Mouse (Mus musculus) limb, embryonic 12.5 days (tissue): Measurements from ENCODE around the gene Gm37240. TPM values are rescaled to one million over a fixed set of nuclear protein-coding genes. Genes with fewer than 3 reads are reported as not detected.

Experiments
- ATAC-seq: fragments of 200-750 bp; cut with Nextera tagmentation; 2 replicates; pipeline ENCODE4 v1.8.0; 2017; ENCODE audit warnings: low read depth, moderate TSS enrichment; ENCODE audit not compliant: insufficient number of reproducible peaks, insufficient read depth, low FRiP score, low TSS enrichment
- H3K27ac ChIP-seq: fragments of 300-500 bp; sonication (generic); 2 replicates; pipeline ENCODE4 v1.5.1; 2016; ENCODE audit warnings: mild to moderate bottlenecking, moderate library complexity
- H3K27me3 ChIP-seq: fragments of 300-500 bp; sonication (generic); 2 replicates; pipeline ENCODE4 v1.6.1; 2016; ENCODE audit warnings: mild to moderate bottlenecking, moderate library complexity
- H3K36me3 ChIP-seq: fragments of 300-500 bp; sonication (generic); 2 replicates; pipeline ENCODE4 v1.6.1; 2016; ENCODE audit warnings: mild to moderate bottlenecking, moderate library complexity
- H3K4me1 ChIP-seq: fragments of 300-500 bp; sonication (generic); replicated peaks from 2 replicates; pipeline ENCODE4 v1.6.1; 2016
- H3K4me2 ChIP-seq: fragments of 300-500 bp; sonication (generic); 2 replicates; pipeline ENCODE4 v1.6.1; 2016; ENCODE audit warnings: mild to moderate bottlenecking, moderate library complexity
- H3K4me3 ChIP-seq: fragments of 300-500 bp; sonication (generic); replicated peaks from 2 replicates; pipeline ENCODE4 v1.5.1; 2016; ENCODE audit warnings: mild to moderate bottlenecking
- H3K9ac ChIP-seq: fragments of 300-500 bp; sonication (generic); replicated peaks from 2 replicates; pipeline ENCODE4 v1.6.1; 2016; ENCODE audit warnings: mild to moderate bottlenecking, moderate library complexity
- H3K9me3 ChIP-seq: fragments of 300-500 bp; sonication (generic); 2 replicates; pipeline ENCODE4 v1.6.1; 2016; ENCODE audit warnings: mild to moderate bottlenecking, moderate library complexity
- WGBS: fragments of 180-500 bp; shearing (Covaris S2); methylation state at CpG from one replicate; pipeline ENCODE4 v1.1.7; 2016; 5-methylcytosine and 5-hydroxymethylcytosine counted together
- polyA plus RNA-seq: library from polyadenylated mRNA; unstranded; fragments of >200 nt; fragmentation: Nextera tagmentation; extraction: Ambion mirVana; gene quantifications from 2 replicates; pipeline ENCODE4 v1.2.1, GENCODE M21; 2016

Gm37240 gene
- polyA plus RNA-seq, 1 experiment from 2014 or later, result 3.4 TPM

- ATAC-seq, result no peak
- H3K27ac ChIP-seq, result no peak overlapping the region
- H3K4me3 ChIP-seq, result no peak overlapping the region
- no peaks in the 10 kb centered on the region for H3K36me3 ChIP-seq
- WGBS, result 89% methylated on average over 7 of the region's 7 CpGs
- H3K9ac ChIP-seq, result no peak overlapping the region
- H3K9me3 ChIP-seq, result no peaks in the 10 kb centered on the region
- H3K4me1 ChIP-seq, result no peaks in the 10 kb centered on the region; the same call in 1 of the 2 replicates
- no peaks in the 10 kb centered on the region for H3K27me3 ChIP-seq
- no peak overlapping the region for H3K4me2 ChIP-seq
These were observed 770.3 kb downstream of the Gm37240 start for GRCm38 (mm10) chr3:85117014-85117413.

GRCm38 (mm10) chr3:85115959-85116543, 771.3 kb downstream of the Gm37240 start:
- Histone ChIP-seq H3K4me2 (no peak overlapping the region), H3K27ac (no peak overlapping the region), H3K4me3 (no peak overlapping the region), H3K36me3 (no peaks in the 10 kb centered on the region), H3K4me1 (no peaks in the 10 kb centered on the region; the same call in 1 of the 2 replicates), H3K27me3 (no peaks in the 10 kb centered on the region), H3K9ac (no peak overlapping the region), H3K9me3 (no peaks in the 10 kb centered on the region)
- WGBS, result 63% methylated on average over 7 of the region's 7 CpGs
- no peak for ATAC-seq

GRCm38 (mm10) chr3:85113565-85113964, 773.8 kb downstream of the Gm37240 start:
- no peak overlapping the region for H3K27ac ChIP-seq
- H3K36me3 ChIP-seq, result no peaks in the 10 kb centered on the region
- H3K4me2 ChIP-seq, result no peak overlapping the region
- H3K9me3 ChIP-seq, result no peaks in the 10 kb centered on the region
- H3K4me1 ChIP-seq, result no peaks in the 10 kb centered on the region; the same call in 1 of the 2 replicates
- H3K27me3 ChIP-seq, result no peaks in the 10 kb centered on the region
- H3K4me3 ChIP-seq, result no peak overlapping the region
- ATAC-seq, result no peak
- 88% methylated on average over 1 of the region's 1 CpGs for WGBS
- no peak overlapping the region for H3K9ac ChIP-seq

- ATAC-seq, result no peak
- 63% methylated on average over 4 of the region's 4 CpGs for WGBS
- no peaks in the 10 kb centered on the region for H3K36me3 ChIP-seq
- no peaks in the 10 kb centered on the region for H3K9me3 ChIP-seq
- H3K27me3 ChIP-seq, result no peaks in the 10 kb centered on the region
- H3K4me3 ChIP-seq, result no peak overlapping the region
- no peaks in the 10 kb centered on the region; the same call in 1 of the 2 replicates for H3K4me1 ChIP-seq
- H3K9ac ChIP-seq, result no peak overlapping the region
- no peak overlapping the region for H3K27ac ChIP-seq
- no peak overlapping the region for H3K4me2 ChIP-seq
These were observed 776.6 kb downstream of the Gm37240 start for GRCm38 (mm10) chr3:85110762-85111161.

- Histone ChIP-seq H3K4me1 (no peaks in the 10 kb centered on the region; the same call in 1 of the 2 replicates), H3K9me3 (no peaks in the 10 kb centered on the region), H3K27me3 (no peaks in the 10 kb centered on the region), H3K36me3 (no peaks in the 10 kb centered on the region), H3K27ac (no peak overlapping the region), H3K4me2 (no peak overlapping the region), H3K4me3 (no peak overlapping the region), H3K9ac (no peak overlapping the region)
- ATAC-seq, result no peak
- WGBS, result 69% methylated on average over 2 of the region's 2 CpGs
These were observed 778.1 kb downstream of the Gm37240 start for GRCm38 (mm10) chr3:85109221-85109620.

- no peak for ATAC-seq
- no peaks in the 10 kb centered on the region; the same call in 1 of the 2 replicates for H3K4me1 ChIP-seq
- H3K27ac ChIP-seq, result no peak overlapping the region
- H3K4me2 ChIP-seq, result no peak overlapping the region
- no peak overlapping the region for H3K4me3 ChIP-seq
- 85% methylated on average over 3 of the region's 3 CpGs for WGBS
- H3K9ac ChIP-seq, result no peak overlapping the region
- H3K9me3 ChIP-seq, result no peaks in the 10 kb centered on the region
- no peaks in the 10 kb centered on the region for H3K36me3 ChIP-seq
- no peaks in the 10 kb centered on the region for H3K27me3 ChIP-seq
These were observed 778.9 kb downstream of the Gm37240 start for GRCm38 (mm10) chr3:85108396-85108795.

- WGBS, result 59% methylated on average over 11 of the region's 11 CpGs
- no peak for ATAC-seq
- H3K27ac ChIP-seq, result no peak overlapping the region
- H3K4me2 ChIP-seq, result no peak overlapping the region
- H3K27me3 ChIP-seq, result no peaks in the 10 kb centered on the region
- no peak overlapping the region for H3K4me3 ChIP-seq
- H3K9ac ChIP-seq, result no peak overlapping the region
- H3K9me3 ChIP-seq, result no peaks in the 10 kb centered on the region
- H3K36me3 ChIP-seq, result no peaks in the 10 kb centered on the region
- H3K4me1 ChIP-seq, result no peaks in the 10 kb centered on the region
These were observed 780.4 kb downstream of the Gm37240 start for GRCm38 (mm10) chr3:85106956-85107355.

- Histone ChIP-seq H3K4me2 (no peak overlapping the region), H3K4me1 (no peaks in the 10 kb centered on the region), H3K4me3 (no peak overlapping the region), H3K27ac (no peak overlapping the region), H3K27me3 (no peaks in the 10 kb centered on the region), H3K9me3 (no peaks in the 10 kb centered on the region), H3K9ac (no peak overlapping the region), H3K36me3 (no peaks in the 10 kb centered on the region)
- 20% methylated on average over 5 of the region's 5 CpGs for WGBS
- no peak for ATAC-seq
These were observed 783.0 kb downstream of the Gm37240 start for GRCm38 (mm10) chr3:85104301-85104700.

- Histone ChIP-seq H3K36me3 (no peaks in the 10 kb centered on the region), H3K9me3 (no peaks in the 10 kb centered on the region), H3K27me3 (no peaks in the 10 kb centered on the region), H3K4me3 (no peak overlapping the region), H3K4me1 (no peaks in the 10 kb centered on the region), H3K4me2 (no peak overlapping the region), H3K27ac (no peak overlapping the region), H3K9ac (no peak overlapping the region)
- no peak for ATAC-seq
- WGBS, result 67% methylated on average over 21 of the region's 21 CpGs
These were observed 806.3 kb downstream of the Gm37240 start for GRCm38 (mm10) chr3:85080882-85081558.

- Histone ChIP-seq H3K4me2 (no peak overlapping the region), H3K9me3 (no peaks in the 10 kb centered on the region), H3K36me3 (no peaks in the 10 kb centered on the region), H3K4me1 (no peaks in the 10 kb centered on the region), H3K27me3 (no peaks in the 10 kb centered on the region), H3K4me3 (no peak overlapping the region), H3K27ac (no peak overlapping the region), H3K9ac (no peak overlapping the region)
- ATAC-seq, result no peak
- WGBS, result 51% methylated on average over 7 of the region's 7 CpGs
These were observed 823.2 kb downstream of the Gm37240 start for GRCm38 (mm10) chr3:85064113-85064512.

GRCm38 (mm10) chr3:85060153-85060552, 827.2 kb downstream of the Gm37240 start:
- Histone ChIP-seq H3K27me3 (no peaks in the 10 kb centered on the region), H3K9me3 (no peaks in the 10 kb centered on the region), H3K9ac (no peak overlapping the region), H3K4me3 (no peak overlapping the region), H3K4me1 (no peaks in the 10 kb centered on the region), H3K4me2 (no peak overlapping the region), H3K27ac (no peak overlapping the region), H3K36me3 (no peaks in the 10 kb centered on the region)
- ATAC-seq, result no peak
- WGBS, result 87% methylated on average over 7 of the region's 7 CpGs

- Histone ChIP-seq H3K27me3 (no peaks in the 10 kb centered on the region), H3K4me1 (no peaks in the 10 kb centered on the region), H3K27ac (no peak overlapping the region), H3K4me3 (no peak overlapping the region), H3K9ac (no peak overlapping the region), H3K4me2 (no peak overlapping the region), H3K9me3 (no peaks in the 10 kb centered on the region), H3K36me3 (no peaks in the 10 kb centered on the region)
- WGBS, result 61% methylated on average over 6 of the region's 6 CpGs
- ATAC-seq, result no peak
These were observed 830.1 kb downstream of the Gm37240 start for GRCm38 (mm10) chr3:85057245-85057644.
